Mouse (Mus musculus): ENCODE results near the gene Rab15.

GRCm38 (mm10) chr12:76869561-76869960, 46.9 kb upstream of the Rab15 start:
- TF ChIP-seq CTCF (IDR thresholded peaks at IDR 0.05; ENCODE audit: control insufficient read depth, insufficient read depth, insufficient read length) (no peak), MAX (IDR thresholded peaks at IDR 0.05) (no peak), USF1 (IDR thresholded peaks at IDR 0.05; ENCODE audit: low read depth) (no peak), MYOD1 (IDR thresholded peaks at IDR 0.05; ENCODE audit: control insufficient read depth, insufficient read length, low read depth) (no peak), FOSL1 (IDR thresholded peaks at IDR 0.05; ENCODE audit: insufficient read depth, low read length, poor library complexity, severe bottlenecking) (no peak)
